Mouse (Mus musculus) ES-Bruce4 (cell line): ENCODE measurements at regions not wholly inside any gene's neighbourhood (a gene's known extent, or its start where the extent isn't known, plus 50 kb on each side); places are given as distances from the start of the nearest gene placed in this dataset.

Experiments used
- CTCF ChIP-seq: IDR thresholded peaks from one replicate; pipeline ENCODE4 v1.8.1; 2011; ENCODE audit warnings: low read depth, low read length
- EP300 ChIP-seq: IDR thresholded peaks from 2 replicates; pipeline ENCODE4 v1.6.1; 2011; ENCODE audit warnings: low read depth, low read length; ENCODE audit not compliant: insufficient read depth
- POLR2A ChIP-seq: IDR thresholded peaks from one replicate; pipeline ENCODE4 v1.8.1; 2011; ENCODE audit warnings: low read length; ENCODE audit not compliant: insufficient read depth

- TF ChIP-seq POLR2A (no peak), CTCF (no peak), EP300 (no peak)
Observed at GRCm38 (mm10) chr3:7953911-7954310, 1333.7 kb upstream of the 1700008P02Rik start.
